Mouse (Mus musculus) stomach, embryonic 14.5 days (tissue): ENCODE results near the gene Tbc1d25. TPM values are rescaled to one million over a fixed set of nuclear protein-coding genes. Genes with fewer than 3 reads are reported as not detected.

ENCODE experiments used
- polyA plus RNA-seq: library from polyadenylated mRNA; unstranded; fragments of >200 nt; fragmentation: Nextera tagmentation; extraction: Ambion mirVana; gene quantifications from 2 replicates; pipeline ENCODE4 v1.2.1, GENCODE M21; 2014

The Tbc1d25 gene
- polyA plus RNA-seq, 1 experiment from 2014 or later: 14.6 TPM

Other genes starting within 250 kb of the Tbc1d25 start
- gene Eras, start 247.6 kb downstream of the Tbc1d25 start, polyA plus RNA-seq: not detected in 2 replicates
- gene Hdac6, start 228.3 kb downstream of the Tbc1d25 start, polyA plus RNA-seq: 26.2 and 27.8 TPM in 2 replicates
- gene Gata1, start 198.1 kb downstream of the Tbc1d25 start, polyA plus RNA-seq: 0.73 and 0.90 TPM in 2 replicates
- gene Glod5, start 157.7 kb downstream of the Tbc1d25 start, polyA plus RNA-seq: not detected in 2 replicates
- gene Suv39h1, start 101.4 kb downstream of the Tbc1d25 start, polyA plus RNA-seq: 55.8 and 57.5 TPM in 2 replicates
- 0.30 and 0.62 TPM in 2 replicates for gene Was, start 85.7 kb downstream of the Tbc1d25 start, polyA plus RNA-seq
- gene Wdr13, start 43.3 kb downstream of the Tbc1d25 start, polyA plus RNA-seq: 27.9 and 28.0 TPM in 2 replicates
- gene Rbm3, start 30.3 kb downstream of the Tbc1d25 start, polyA plus RNA-seq: 494 and 570 TPM in 2 replicates
- 38.5 and 41.1 TPM in 2 replicates for gene Ebp, start 17.3 kb upstream of the Tbc1d25 start, polyA plus RNA-seq
- gene Porcn, start 30.3 kb upstream of the Tbc1d25 start, polyA plus RNA-seq: 14.7 and 16.9 TPM in 2 replicates
- gene Ftsj1, start 76.2 kb upstream of the Tbc1d25 start, polyA plus RNA-seq: 41.5 and 47.9 TPM in 2 replicates
- gene Slc38a5, start 95.0 kb upstream of the Tbc1d25 start, polyA plus RNA-seq: 13.0 and 13.8 TPM in 2 replicates
- not detected in 2 replicates for gene Ssxb10, start 151.2 kb upstream of the Tbc1d25 start, polyA plus RNA-seq
- gene Ssxb9, start 190.8 kb upstream of the Tbc1d25 start, polyA plus RNA-seq: not detected in 2 replicates
- not detected in 2 replicates for gene Ssxb1, start 237.1 kb upstream of the Tbc1d25 start, polyA plus RNA-seq